Mouse (Mus musculus) intestine, embryonic 16.5 days (tissue): ENCODE measurements at regions not wholly inside any gene's neighbourhood (a gene's known extent, or its start where the extent isn't known, plus 50 kb on each side); places are given as distances from the start of the nearest gene placed in this dataset.
A peak's percentile ranks its signal among the peaks of the same experiment; 100 is the strongest.

Experiments
- ATAC-seq: fragments of 200-750 bp; cut with Nextera tagmentation; 2 replicates; pipeline ENCODE4 v1.8.0; 2017; ENCODE audit warnings: moderate TSS enrichment, moderate library complexity
- H3K27ac ChIP-seq: fragments of 300-500 bp; sonication (generic); 2 replicates; pipeline ENCODE4 v1.5.1; 2014; ENCODE audit warnings: mild to moderate bottlenecking, low read length
- H3K27me3 ChIP-seq: fragments of 300-500 bp; sonication (generic); replicated peaks from 2 replicates; pipeline ENCODE4 v1.6.1; 2014; ENCODE audit warnings: low read length, control low read depth, mixed read lengths; ENCODE audit not compliant: control insufficient read depth, insufficient read depth
- H3K36me3 ChIP-seq: fragments of 300-500 bp; sonication (generic); 2 replicates; pipeline ENCODE4 v1.6.1; 2014; ENCODE audit warnings: low read length, control low read depth; ENCODE audit not compliant: control insufficient read depth, insufficient read depth
- H3K4me1 ChIP-seq: fragments of 300-500 bp; sonication (generic); 2 replicates; pipeline ENCODE4 v1.6.1; 2014; ENCODE audit warnings: low read length, control low read depth, mixed read lengths; ENCODE audit not compliant: control insufficient read depth, insufficient read depth
- H3K4me2 ChIP-seq: fragments of 300-500 bp; sonication (generic); 2 replicates; pipeline ENCODE4 v1.6.1; 2014; ENCODE audit warnings: low read depth, low read length, control low read depth
- H3K4me3 ChIP-seq: fragments of 300-500 bp; sonication (generic); 2 replicates; pipeline ENCODE4 v1.5.1; 2014; ENCODE audit warnings: mild to moderate bottlenecking, low read length
- H3K9ac ChIP-seq: fragments of 300-500 bp; sonication (generic); 2 replicates; pipeline ENCODE4 v1.6.1; 2014; ENCODE audit warnings: low read depth, low read length
- H3K9me3 ChIP-seq: fragments of 300-500 bp; sonication (generic); 2 replicates; pipeline ENCODE4 v1.6.1; 2016; ENCODE audit warnings: low read length, control low read depth; ENCODE audit not compliant: control insufficient read depth
- WGBS: fragments of 180-500 bp; shearing (Covaris S2); extraction: QIAGEN DNeasy Blood & Tissue Kit; methylation state at CpG from one replicate; pipeline ENCODE4 v1.1.7; 2014; 5-methylcytosine and 5-hydroxymethylcytosine counted together

GRCm38 (mm10) chr8:126525575-126525974 lies 50.7 kb upstream of the Tarbp1 start:
- Histone ChIP-seq H3K4me3 (no peak overlapping the region), H3K27me3 (no peaks in the 10 kb centered on the region), H3K9ac (no peak overlapping the region), H3K4me1 (peaks cover 22% of the 10 kb centered on the region), H3K4me2 (no peak overlapping the region), H3K9me3 (no peaks in the 10 kb centered on the region), H3K27ac (peak overlapping the region; percentile 83; the same call in 1 of the 2 replicates), H3K36me3 (no peaks in the 10 kb centered on the region)
- WGBS: 70% methylated on average over 1 of the region's 1 CpGs
- no peak for ATAC-seq
